Mouse (Mus musculus): Measurements from ENCODE around the gene Fbxo24.

GRCm38 (mm10) chr5:137566416-137566815 lies 62.4 kb downstream of the Fbxo24 start:
- TF ChIP-seq POLR2A (IDR thresholded peaks at IDR 0.05; ENCODE audit: low read depth, low read length) (no peak), CTCF (IDR thresholded peaks at IDR 0.05; ENCODE audit: extremely low read depth, insufficient read depth, insufficient read length, insufficient replicate concordance) (no peak)

All from spleen, adult 2 months (tissue).